Mouse (Mus musculus) embryonic fibroblast, embryonic 13.5 days (primary cell): ENCODE measurements around the gene Endou.

Source experiments
- CTCF ChIP-seq: IDR thresholded peaks from 2 replicates; pipeline ENCODE4 v1.5.1; 2011; ENCODE audit warnings: mild to moderate bottlenecking, control low read depth, low read length, moderate library complexity, borderline replicate concordance; ENCODE audit not compliant: insufficient read depth
- POLR2A ChIP-seq: IDR thresholded peaks from 2 replicates; pipeline ENCODE4 v1.6.1; 2011; ENCODE audit warnings: low read depth, mild to moderate bottlenecking, control low read depth, low read length, moderate library complexity

DNA sequence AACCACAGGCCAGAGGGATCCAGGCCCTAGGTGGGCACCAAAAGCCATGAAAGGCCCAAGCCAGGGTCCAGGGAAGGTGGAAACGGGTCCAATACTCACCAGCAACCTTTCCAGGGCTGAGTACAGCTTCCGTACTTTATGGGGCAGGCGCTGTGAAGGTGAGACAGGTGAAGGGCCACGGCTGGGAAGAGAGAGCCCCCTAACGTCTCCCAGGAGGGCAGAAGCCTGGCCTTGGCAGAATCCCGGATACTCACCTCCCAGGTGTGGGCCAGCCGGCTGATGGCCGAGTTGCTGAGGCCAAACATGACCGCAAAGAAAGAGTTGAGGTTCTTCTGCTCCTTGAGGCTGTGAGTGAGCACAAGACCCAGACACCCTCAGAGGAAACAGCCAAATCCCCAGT is 18.3 kb upstream of the Endou start:
- no peak for TF ChIP-seq CTCF
- no peak for TF ChIP-seq POLR2A
